Mouse (Mus musculus) adrenal gland, postnatal 36 days (tissue): ENCODE data around the gene Sema4f. TPM values are rescaled to one million over a fixed set of nuclear protein-coding genes. Genes with fewer than 3 reads are reported as not detected.

Source experiments
- DNase-seq, 2 experiments: peaks; one replicate each; pipeline ENCODE4 v3.0.0; 2021; ENCODE audit warnings: mixed read lengths in 1 of 2
- total RNA-seq, 2 experiments: library from RNA; stranded (reverse); gene quantifications; 2 replicates each; pipeline ENCODE4 v1.2.3; 2021

Gene Sema4f
- total RNA-seq, 2 experiments from 2014 or later = 0.66 to 0.69 TPM

- peak; percentile 33 to 39 for DNase-seq
Observed at GRCm38 (mm10) chr6:82871632-82872331, 67.8 kb downstream of the Sema4f start.

GRCm38 (mm10) chr6:82868476-82868875 lies 71.1 kb downstream of the Sema4f start:
- DNase-seq = no peak

- peak; percentile 88 for DNase-seq
Observed at GRCm38 (mm10) chr6:82863380-82863874, 76.1 kb downstream of the Sema4f start.

- DNase-seq = no peak
Observed at GRCm38 (mm10) chr6:82862475-82862874, 77.1 kb downstream of the Sema4f start.

- DNase-seq = no peak
Observed at GRCm38 (mm10) chr6:82862042-82862441, 77.5 kb downstream of the Sema4f start.

Other genes starting within 250 kb of the Sema4f start
- 10 to 100 TPM; 43.1 to 50.3 TPM for gene Pole4, start 234.4 kb downstream of the Sema4f start, total RNA-seq
- gene Hk2, start 165.3 kb downstream of the Sema4f start, total RNA-seq = 10 to 100 TPM; 77.2 to 98.0 TPM
- under 1 TPM in 1 of 2 experiments, not detected in 1; 0.13 TPM for gene M1ap, start 7.1 kb upstream of the Sema4f start, total RNA-seq
- 10 to 100 TPM in 1 of 2 experiments, 1 to 10 TPM in 1; 9.9 to 13.8 TPM for gene Dok1, start 93.7 kb upstream of the Sema4f start, total RNA-seq
- gene Loxl3, start 94.4 kb upstream of the Sema4f start, total RNA-seq = 1 to 10 TPM; 3.3 to 3.5 TPM
- gene Aup1, start 114.8 kb upstream of the Sema4f start, total RNA-seq = 100 to 1,000 TPM; 173 to 185 TPM
- 10 to 100 TPM; 51.8 to 58.4 TPM for gene Htra2, start 115.5 kb upstream of the Sema4f start, total RNA-seq
- gene Dqx1, start 118.1 kb upstream of the Sema4f start, total RNA-seq = 1 to 10 TPM; 2.0 to 2.9 TPM
- gene Tlx2, start 130.5 kb upstream of the Sema4f start, total RNA-seq = 1 to 10 TPM; 7.5 to 8.9 TPM
- gene Pcgf1, start 138.1 kb upstream of the Sema4f start, total RNA-seq = 10 to 100 TPM; 30.9 to 38.9 TPM
- 10 to 100 TPM in 1 of 2 experiments, 1 to 10 TPM in 1; 7.9 to 15.5 TPM for gene Lbx2, start 146.6 kb upstream of the Sema4f start, total RNA-seq
- 1 to 10 TPM; 3.6 to 4.1 TPM for gene Ccdc142, start 161.8 kb upstream of the Sema4f start, total RNA-seq
- 1 to 10 TPM; 5.2 to 5.9 TPM for gene Gm42688, start 161.8 kb upstream of the Sema4f start, total RNA-seq
- 100 to 1,000 TPM; 103 to 109 TPM for gene Mrpl53, start 169.3 kb upstream of the Sema4f start, total RNA-seq
- 10 to 100 TPM; 58.3 to 77.1 TPM for gene Mogs, start 175.7 kb upstream of the Sema4f start, total RNA-seq
- gene Wbp1, start 181.8 kb upstream of the Sema4f start, total RNA-seq = 10 to 100 TPM; 69.8 to 90.1 TPM
- gene Ino80b, start 185.7 kb upstream of the Sema4f start, total RNA-seq = 10 to 100 TPM; 22.4 to 25.2 TPM
- 10 to 100 TPM in 1 of 2 experiments, 1 to 10 TPM in 1; 5.1 to 14.0 TPM for gene Rtkn, start 195.7 kb upstream of the Sema4f start, total RNA-seq
- 1 to 10 TPM; 1.8 to 3.1 TPM for gene Wdr54, start 216.6 kb upstream of the Sema4f start, total RNA-seq
- gene 1700003E16Rik, start 216.6 kb upstream of the Sema4f start, total RNA-seq = under 1 TPM; 0.43 to 0.66 TPM
- gene Dctn1, start 226.2 kb upstream of the Sema4f start, total RNA-seq = 100 to 1,000 TPM; 127 to 132 TPM